ENCODE assay signal across 32 mouse cellular contexts in genomic region chr4:133460796-133461325, GRCm38 (mm10). TPM values are rescaled to one million over a fixed set of nuclear protein-coding genes. Genes with fewer than 3 reads are reported as not detected.
DNase-seq lines count a peak whose midpoint lies in the region; ATAC-seq and TF ChIP-seq lines count a peak whose summit lies in the region.
"Had no signal": no experiment of that assay in that cellular context is flagged by ENCODE, and none has a peak within 500 bp of the region (broad histone marks: within the 10 kb centered on the region; RNA-seq: fewer than 3 reads in every experiment).

No protein-coding gene starts in this region.

- DNase-seq in kidney, postnatal 0 days (ENCODE audit: low spot score) = no peak
- peak; percentile 32 for DNase-seq in lung, postnatal 10 days
- DNase-seq in lung, postnatal 14 days = no peak
- peak; percentile 59 for DNase-seq in MN1 (ENCODE audit: low spot score)
- DNase-seq in retina, postnatal 1 day = peak; percentile 87
- no peak for DNase-seq in cerebellum, adult 8-10 months
- no peak for DNase-seq in embryonic facial prominence, embryonic 10.5 days (ENCODE audit: low spot score)
- DNase-seq: adrenal gland, postnatal 14 days; cerebellum, adult 18-20 months; forebrain, postnatal 0 days; gastrocnemius, postnatal 14 days; heart, adult 11 months; heart, postnatal 36 days; kidney, adult 11 months; kidney, postnatal 36 days; layer of hippocampus, postnatal 36 days; left cerebral cortex, postnatal 4 days; liver, embryonic 13.5 days; lung, adult 2 months; right cerebral cortex, postnatal 14 days; spleen, adult 18-20 months; thymus, adult 18-20 months; thymus, postnatal 25 days had no signal

- no peak overlapping the region for H3K27ac ChIP-seq in kidney, postnatal 0 days
- no peak overlapping the region for H3K27ac ChIP-seq in kidney, embryonic 15.5 days
- no peak overlapping the region for H3K27ac ChIP-seq in embryonic facial prominence, embryonic 10.5 days (replicated peaks)
- H3K27ac ChIP-seq: embryonic facial prominence, embryonic 15.5 days; forebrain, embryonic 12.5 days; heart, embryonic 10.5 days; hindbrain, embryonic 12.5 days; hindbrain, postnatal 0 days; liver, embryonic 13.5 days; midbrain, embryonic 12.5 days; neural tube, embryonic 13.5 days had no signal

- no peaks in the 10 kb centered on the region; the same call in 1 of the 2 replicates for H3K4me1 ChIP-seq in kidney, postnatal 0 days (replicated peaks; ENCODE audit: insufficient read depth, low read length)
- H3K4me1 ChIP-seq in kidney, embryonic 15.5 days = peaks cover 16% of the 10 kb centered on the region
- H3K4me1 ChIP-seq in embryonic facial prominence, embryonic 10.5 days = peaks cover 29% of the 10 kb centered on the region
- H3K4me1 ChIP-seq: embryonic facial prominence, embryonic 15.5 days; neural tube, embryonic 13.5 days had no signal

- H3K4me2 ChIP-seq in kidney, postnatal 0 days (ENCODE audit: low read length) = no peak overlapping the region
- no peak overlapping the region for H3K4me2 ChIP-seq in kidney, embryonic 15.5 days
- H3K4me2 ChIP-seq: embryonic facial prominence, embryonic 15.5 days; forebrain, embryonic 12.5 days; hindbrain, embryonic 12.5 days; liver, embryonic 13.5 days; midbrain, embryonic 12.5 days; neural tube, embryonic 13.5 days had no signal

- H3K27me3 ChIP-seq in kidney, postnatal 0 days (ENCODE audit: insufficient read depth, low read length) = no peaks in the 10 kb centered on the region
- no peaks in the 10 kb centered on the region for H3K27me3 ChIP-seq in kidney, embryonic 15.5 days
- H3K27me3 ChIP-seq in embryonic facial prominence, embryonic 10.5 days (replicated peaks; ENCODE audit: low read depth, poor library complexity, severe bottlenecking) = no peaks in the 10 kb centered on the region
- H3K27me3 ChIP-seq: embryonic facial prominence, embryonic 15.5 days; forebrain, embryonic 12.5 days; liver, embryonic 13.5 days; midbrain, embryonic 12.5 days; neural tube, embryonic 13.5 days; Patski had no signal

- no peak overlapping the region for H3K9ac ChIP-seq in kidney, postnatal 0 days (ENCODE audit: low read depth, low read length)
- H3K9ac ChIP-seq in kidney, embryonic 15.5 days = no peak overlapping the region
- H3K9ac ChIP-seq: embryonic facial prominence, embryonic 15.5 days; forebrain, embryonic 12.5 days; forebrain, postnatal 0 days; hindbrain, embryonic 12.5 days; liver, embryonic 13.5 days; midbrain, embryonic 12.5 days; neural tube, embryonic 13.5 days had no signal

- no peak for ATAC-seq in kidney, postnatal 0 days (replicated peaks; ENCODE audit: low FRiP score, low read depth)
- ATAC-seq in kidney, embryonic 15.5 days (replicated peaks; ENCODE audit: low FRiP score) = no peak
- ATAC-seq: forebrain, postnatal 0 days; hindbrain, postnatal 0 days; Patski had no signal

- WGBS in kidney, postnatal 0 days = 25% methylated on average over 5 of the region's 5 CpGs
- 23% methylated on average over 5 of the region's 5 CpGs for WGBS in kidney, embryonic 15.5 days
- 52% methylated on average over 5 of the region's 5 CpGs for WGBS in embryonic facial prominence, embryonic 10.5 days

- no peaks in the 10 kb centered on the region for H3K9me3 ChIP-seq in kidney, postnatal 0 days (replicated peaks; ENCODE audit: low read length)
- H3K9me3 ChIP-seq in kidney, embryonic 15.5 days (replicated peaks) = no peaks in the 10 kb centered on the region
- no peaks in the 10 kb centered on the region for H3K9me3 ChIP-seq in embryonic facial prominence, embryonic 10.5 days
- H3K9me3 ChIP-seq: embryonic facial prominence, embryonic 15.5 days; forebrain, embryonic 12.5 days; heart, embryonic 10.5 days; hindbrain, embryonic 12.5 days; liver, embryonic 13.5 days; midbrain, embryonic 12.5 days; neural tube, embryonic 13.5 days had no signal

- peak; percentile 24; the same call in 1 of the 2 replicates for TF ChIP-seq CTCF in kidney, postnatal 0 days (IDR thresholded peaks at IDR 0.05; ENCODE audit: low read depth)

- H3K36me3 ChIP-seq in kidney, postnatal 0 days (ENCODE audit: insufficient read depth, low read length) = no peaks in the 10 kb centered on the region
- no peaks in the 10 kb centered on the region for H3K36me3 ChIP-seq in kidney, embryonic 15.5 days
- no peaks in the 10 kb centered on the region for H3K36me3 ChIP-seq in embryonic facial prominence, embryonic 10.5 days (replicated peaks)
- H3K36me3 ChIP-seq: embryonic facial prominence, embryonic 15.5 days; forebrain, embryonic 12.5 days; heart, embryonic 10.5 days; hindbrain, embryonic 12.5 days; liver, embryonic 13.5 days; midbrain, embryonic 12.5 days; neural tube, embryonic 13.5 days had no signal

- H3K4me3 ChIP-seq in kidney, postnatal 0 days (replicated peaks; ENCODE audit: low read depth, low read length) = no peak overlapping the region
- no peak overlapping the region for H3K4me3 ChIP-seq in kidney, embryonic 15.5 days (replicated peaks)
- no peak overlapping the region for H3K4me3 ChIP-seq in embryonic facial prominence, embryonic 10.5 days
- H3K4me3 ChIP-seq: embryonic facial prominence, embryonic 15.5 days; forebrain, embryonic 12.5 days; heart, embryonic 10.5 days; hindbrain, embryonic 12.5 days; liver, embryonic 13.5 days; midbrain, embryonic 12.5 days; neural tube, embryonic 13.5 days had no signal

RNA-seq across cellular contexts. Expression of gene Tent5b, which starts 19.1 kb away (rescaled TPM):
- 2.7 and 2.8 TPM in 2 replicates for polyA plus RNA-seq in kidney, postnatal 0 days (2015; fragmentation: Nextera tagmentation; extraction: Ambion mirVana)
- 1.2 and 1.3 TPM in 2 replicates for polyA plus RNA-seq in kidney, embryonic 15.5 days (2015; fragmentation: Nextera tagmentation; extraction: Ambion mirVana)
- 1.0 and 1.2 TPM in 2 replicates for polyA plus RNA-seq in embryonic facial prominence, embryonic 10.5 days (2016; fragmentation: Nextera tagmentation; extraction: Ambion mirVana)
- polyA plus RNA-seq: liver, embryonic 13.5 days had no signal

RNA-seq across cellular contexts. Expression of gene Trnp1, which starts 37.5 kb away (rescaled TPM):
- polyA plus RNA-seq in kidney, postnatal 0 days (2015; fragmentation: Nextera tagmentation; extraction: Ambion mirVana) = 1.4 and 1.5 TPM in 2 replicates
- 0.64 and 1.0 TPM in 2 replicates for polyA plus RNA-seq in kidney, embryonic 15.5 days (2015; fragmentation: Nextera tagmentation; extraction: Ambion mirVana)
- 0.57 and 1.1 TPM in 2 replicates for polyA plus RNA-seq in embryonic facial prominence, embryonic 10.5 days (2016; fragmentation: Nextera tagmentation; extraction: Ambion mirVana)

RNA-seq across cellular contexts. Expression of gene Kdf1, which starts 57.9 kb away (rescaled TPM):
- 38.6 and 38.7 TPM in 2 replicates for polyA plus RNA-seq in kidney, postnatal 0 days (2015; fragmentation: Nextera tagmentation; extraction: Ambion mirVana)
- polyA plus RNA-seq in kidney, embryonic 15.5 days (2015; fragmentation: Nextera tagmentation; extraction: Ambion mirVana) = 22.0 and 22.4 TPM in 2 replicates
- 11.0 and 13.6 TPM in 2 replicates for polyA plus RNA-seq in embryonic facial prominence, embryonic 10.5 days (2016; fragmentation: Nextera tagmentation; extraction: Ambion mirVana)

Comparison
In these comparisons a context has a peak if more than half of its experiments do, and no peak if none do; other contexts are left out.
1. DNase-seq: peak in lung, postnatal 10 days (single experiment), MN1 (single experiment) and retina, postnatal 1 day (single experiment); none in kidney, postnatal 0 days (single experiment), lung, postnatal 14 days (single experiment), cerebellum, adult 8-10 months (single experiment) and embryonic facial prominence, embryonic 10.5 days (single experiment).